Mouse (Mus musculus) lung, embryonic 14.5 days (tissue): ENCODE measurements at regions not wholly inside any gene's neighbourhood (a gene's known extent, or its start where the extent isn't known, plus 50 kb on each side); places are given as distances from the start of the nearest gene placed in this dataset.

ENCODE experiments used
- ATAC-seq: fragments of 200-750 bp; cut with Nextera tagmentation; 2 replicates; pipeline ENCODE4 v1.8.0; 2017; ENCODE audit warnings: mild to moderate bottlenecking, moderate TSS enrichment, moderate library complexity; ENCODE audit not compliant: insufficient read depth
- DNase-seq: peaks from one replicate; pipeline ENCODE4 v3.0.0-alpha.2; 2015
- H3K27ac ChIP-seq: fragments of 300-500 bp; sonication (generic); 2 replicates; pipeline ENCODE4 v1.5.1; 2014; ENCODE audit warnings: low read depth, mild to moderate bottlenecking, moderate library complexity
- H3K27me3 ChIP-seq: fragments of 300-500 bp; sonication (generic); 2 replicates; pipeline ENCODE4 v1.6.1; 2014; ENCODE audit warnings: low read length, control low read depth; ENCODE audit not compliant: insufficient read depth
- H3K36me3 ChIP-seq: fragments of 300-500 bp; sonication (generic); 2 replicates; pipeline ENCODE4 v1.6.1; 2014; ENCODE audit warnings: control low read depth; ENCODE audit not compliant: insufficient read depth
- H3K4me1 ChIP-seq: fragments of 300-500 bp; sonication (generic); 2 replicates; pipeline ENCODE4 v1.6.1; 2014; ENCODE audit warnings: antibody characterized with exemption, control low read depth; ENCODE audit not compliant: insufficient read depth
- H3K4me2 ChIP-seq: fragments of 300-500 bp; sonication (generic); 2 replicates; pipeline ENCODE4 v1.6.1; 2014; ENCODE audit warnings: mild to moderate bottlenecking
- H3K4me3 ChIP-seq: fragments of 300-500 bp; sonication (generic); 2 replicates; pipeline ENCODE4 v1.5.1; 2014; ENCODE audit warnings: low read depth, low read length
- H3K9ac ChIP-seq: fragments of 300-500 bp; sonication (generic); 2 replicates; pipeline ENCODE4 v1.6.1; 2014
- H3K9me3 ChIP-seq: fragments of 300-500 bp; sonication (generic); 2 replicates; pipeline ENCODE4 v1.6.1; 2016; ENCODE audit warnings: low read depth, low read length, control low read depth
- CTCF ChIP-seq: IDR thresholded peaks from 2 replicates; pipeline ENCODE4 v1.5.1; 2016; ENCODE audit warnings: antibody characterized with exemption, low read depth
- WGBS: fragments of 180-500 bp; shearing (Covaris S2); extraction: QIAGEN DNeasy Blood & Tissue Kit; methylation state at CpG from one replicate; pipeline ENCODE4 v1.1.7; 2014; 5-methylcytosine and 5-hydroxymethylcytosine counted together

DNA sequence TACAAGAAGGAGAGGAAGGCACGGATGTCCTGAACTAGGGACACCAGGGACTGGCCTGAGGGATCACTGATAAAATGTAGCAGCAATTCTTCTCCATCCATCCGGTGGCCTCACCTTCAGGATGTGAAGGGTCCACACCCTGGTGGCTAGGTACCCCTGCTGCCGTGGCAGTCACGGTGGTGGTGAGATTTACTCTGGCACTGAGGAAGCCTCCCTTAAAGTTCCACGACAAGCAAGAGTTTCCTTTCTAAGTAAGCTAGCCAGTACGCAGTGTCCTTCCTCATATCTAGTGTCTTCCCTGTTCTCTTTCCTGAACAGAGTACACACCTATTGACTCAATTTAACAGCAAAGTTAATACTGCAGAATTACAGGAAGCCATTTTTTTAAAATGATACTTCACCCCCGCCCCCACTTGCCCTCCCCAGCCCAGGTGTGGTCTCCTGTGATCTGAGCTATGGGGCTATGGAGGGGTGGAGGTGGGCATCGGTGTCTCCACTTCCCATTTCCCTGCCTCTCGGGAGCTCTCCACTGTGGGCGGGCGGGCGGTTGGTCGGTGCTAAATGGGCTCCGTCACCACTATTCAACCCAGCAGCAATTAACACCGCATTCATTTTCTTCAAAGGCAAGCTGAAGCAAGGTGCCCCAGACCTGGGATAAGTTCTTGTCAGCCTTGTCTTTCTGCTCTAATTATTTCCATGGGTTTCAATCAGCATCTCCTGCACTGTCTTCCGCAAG lies 201.2 kb upstream of the Klf14 start:
- Histone ChIP-seq H3K27me3 (no peaks in the 10 kb centered on the region), H3K27ac (no peak overlapping the region), H3K9me3 (no peaks in the 10 kb centered on the region), H3K4me2 (peak overlapping the region; percentile 43; the same call in 1 of the 2 replicates), H3K4me1 (peaks cover 10% of the 10 kb centered on the region; the same call in 1 of the 2 replicates), H3K4me3 (no peak overlapping the region), H3K9ac (no peak overlapping the region), H3K36me3 (no peaks in the 10 kb centered on the region)
- no peak for DNase-seq
- TF ChIP-seq CTCF, result no peak
- no peak for ATAC-seq
- 63% methylated on average over 16 of the region's 16 CpGs for WGBS

DNA sequence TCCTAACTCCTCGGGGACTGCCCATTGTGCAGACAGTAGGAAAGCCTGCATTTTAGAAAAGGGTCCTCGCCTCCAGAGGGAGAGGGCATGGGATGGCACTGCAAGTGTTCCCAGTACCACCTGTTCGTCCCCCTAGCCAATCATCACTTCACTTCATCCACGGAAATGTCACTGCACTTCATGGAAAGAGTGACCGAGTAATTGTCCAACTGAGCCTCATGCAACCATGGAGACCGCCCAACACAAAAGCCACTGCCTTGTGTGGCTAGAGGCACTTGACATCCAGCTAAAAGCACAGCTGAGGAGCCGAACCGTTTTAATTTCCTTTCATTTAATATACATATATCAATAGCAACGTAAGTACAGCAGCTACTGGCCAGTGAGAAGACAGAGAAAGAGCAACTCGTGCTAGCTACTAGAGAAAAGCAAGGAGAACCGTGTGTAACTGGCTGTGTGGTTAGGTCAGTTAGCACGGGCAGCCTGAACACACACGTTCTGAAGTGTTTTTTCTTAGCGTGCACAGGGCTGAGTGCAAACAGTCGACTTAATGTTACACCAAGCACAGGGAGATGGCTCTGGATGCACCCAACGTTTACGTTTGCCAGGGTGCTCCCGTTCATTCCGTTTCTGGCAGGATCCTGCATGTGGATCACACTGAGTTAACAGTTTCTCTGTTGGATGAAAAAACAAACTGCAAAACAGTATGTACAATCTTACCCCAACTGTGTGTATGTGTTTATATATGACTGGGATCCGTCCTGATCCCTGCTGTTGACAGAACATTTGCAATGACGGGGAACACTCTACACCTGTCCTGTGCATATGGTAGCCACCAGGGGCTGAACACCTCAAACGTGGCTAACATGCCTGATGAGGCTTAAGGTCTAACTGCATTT lies 202.8 kb upstream of the Klf14 start:
- ATAC-seq (no peak), DNase-seq (no peak)
- H3K4me3 ChIP-seq, result no peak overlapping the region
- WGBS, result 66% methylated on average over 22 of the region's 22 CpGs
- H3K36me3 ChIP-seq, result no peaks in the 10 kb centered on the region
- H3K9me3 ChIP-seq, result no peaks in the 10 kb centered on the region
- no peaks in the 10 kb centered on the region for H3K27me3 ChIP-seq
- TF ChIP-seq CTCF, result no peak
- H3K4me1 ChIP-seq, result peaks cover 10% of the 10 kb centered on the region; the same call in 1 of the 2 replicates
- H3K9ac ChIP-seq, result no peak overlapping the region
- H3K4me2 ChIP-seq, result no peak overlapping the region
- H3K27ac ChIP-seq, result no peak overlapping the region

DNA sequence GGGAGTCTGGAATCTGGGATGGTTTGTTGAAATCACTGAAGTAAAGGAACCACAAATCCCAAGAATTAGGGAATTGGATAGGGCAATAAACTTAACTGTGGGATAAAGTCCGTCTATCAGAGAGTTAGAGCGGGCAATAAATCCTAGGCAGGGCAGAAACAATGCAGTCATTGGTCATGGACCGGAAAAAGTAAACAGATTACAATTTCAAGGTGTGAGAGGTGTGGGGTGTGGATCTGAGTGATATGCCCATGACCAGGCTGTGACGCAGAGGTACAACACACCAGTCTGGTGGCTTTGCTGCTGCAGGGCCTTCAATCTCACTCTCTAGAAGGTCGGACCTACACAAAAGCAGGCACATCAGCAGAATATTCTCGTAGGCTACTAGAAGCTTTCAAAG lies 206.1 kb upstream of the Klf14 start:
- WGBS, result 78% methylated on average over 6 of the region's 6 CpGs
- Histone ChIP-seq H3K36me3 (no peaks in the 10 kb centered on the region), H3K9me3 (no peaks in the 10 kb centered on the region), H3K4me3 (no peak overlapping the region), H3K27me3 (no peaks in the 10 kb centered on the region), H3K4me2 (no peak overlapping the region), H3K4me1 (no peaks in the 10 kb centered on the region), H3K27ac (no peak overlapping the region), H3K9ac (no peak overlapping the region)
- DNase-seq, result no peak
- TF ChIP-seq CTCF, result no peak
- no peak for ATAC-seq

DNA sequence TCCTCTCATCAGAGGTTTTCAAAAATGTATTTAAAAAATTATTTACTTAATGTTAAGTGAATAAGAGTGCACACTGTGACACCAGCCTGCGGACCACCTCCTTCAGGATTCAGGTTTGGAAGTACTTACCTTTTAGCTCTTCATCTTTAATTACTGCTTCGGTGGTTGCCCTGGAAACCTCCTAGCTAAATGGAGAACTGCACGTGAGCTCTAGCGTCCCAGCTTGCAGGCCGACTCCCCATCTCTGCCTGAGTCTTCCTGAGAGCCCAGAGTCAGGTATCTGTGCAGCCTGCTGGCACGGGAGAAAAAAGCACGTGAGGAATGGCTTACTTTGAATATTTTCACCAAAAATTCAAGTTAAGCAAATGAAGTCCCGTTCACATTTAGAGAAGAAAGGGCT lies 207.5 kb upstream of the Klf14 start:
- Histone ChIP-seq H3K4me3 (no peak overlapping the region), H3K4me1 (no peaks in the 10 kb centered on the region), H3K27me3 (no peaks in the 10 kb centered on the region), H3K9me3 (no peaks in the 10 kb centered on the region), H3K9ac (no peak overlapping the region), H3K27ac (no peak overlapping the region), H3K4me2 (no peak overlapping the region), H3K36me3 (no peaks in the 10 kb centered on the region)
- no peak for DNase-seq
- no peak for ATAC-seq
- TF ChIP-seq CTCF, result no peak
- 60% methylated on average over 8 of the region's 8 CpGs for WGBS

DNA sequence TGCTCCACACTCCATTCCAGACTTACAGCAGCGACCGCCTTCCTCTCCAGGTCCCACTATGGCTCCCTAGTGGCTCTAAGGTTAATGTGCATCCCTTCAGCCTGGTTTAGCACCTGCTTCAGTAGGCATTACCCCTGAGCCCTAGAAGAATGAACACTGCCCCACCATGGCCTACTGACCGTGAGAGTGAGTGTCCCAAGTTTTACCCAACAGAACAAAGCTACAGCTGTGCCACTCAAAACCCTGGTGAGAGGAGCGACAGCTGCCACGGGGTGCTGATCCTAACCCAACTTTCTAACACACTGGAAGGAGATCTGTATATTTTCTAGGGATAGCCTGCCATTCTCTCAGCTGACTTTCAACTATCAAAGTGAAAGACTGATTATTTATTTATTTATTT lies 208.9 kb upstream of the Klf14 start:
- Histone ChIP-seq H3K27me3 (no peaks in the 10 kb centered on the region), H3K4me3 (no peak overlapping the region), H3K4me2 (no peak overlapping the region), H3K9me3 (no peaks in the 10 kb centered on the region), H3K4me1 (no peaks in the 10 kb centered on the region), H3K36me3 (no peaks in the 10 kb centered on the region), H3K9ac (no peak overlapping the region), H3K27ac (no peak overlapping the region)
- DNase-seq, result no peak
- no peak for ATAC-seq
- WGBS, result 83% methylated on average over 5 of the region's 5 CpGs
- TF ChIP-seq CTCF, result no peak

DNA sequence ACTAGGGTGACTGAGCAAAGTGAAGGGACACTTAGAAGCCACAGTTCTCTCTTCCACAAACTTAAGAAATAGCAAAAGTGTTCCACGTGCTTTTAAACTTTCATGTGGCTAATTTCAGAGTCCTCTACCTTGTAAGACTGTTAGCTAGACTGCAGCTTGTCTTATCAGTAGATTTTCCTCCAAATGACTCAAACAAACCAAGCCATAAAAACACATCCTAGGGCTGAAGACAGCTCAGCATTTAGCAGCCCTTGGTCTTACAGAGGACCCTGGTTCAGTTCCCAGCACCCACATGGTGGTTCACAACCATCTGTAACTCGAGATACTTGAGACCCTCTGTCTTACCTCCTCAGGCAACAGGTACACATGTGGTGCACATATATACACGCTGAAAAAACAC lies 209.9 kb upstream of the Klf14 start:
- Histone ChIP-seq H3K4me3 (no peak overlapping the region), H3K27ac (no peak overlapping the region), H3K9ac (no peak overlapping the region), H3K27me3 (no peaks in the 10 kb centered on the region), H3K4me2 (no peak overlapping the region), H3K9me3 (no peaks in the 10 kb centered on the region), H3K36me3 (no peaks in the 10 kb centered on the region), H3K4me1 (no peaks in the 10 kb centered on the region)
- no peak for TF ChIP-seq CTCF
- 79% methylated on average over 3 of the region's 3 CpGs for WGBS
- ATAC-seq (no peak), DNase-seq (no peak)

DNA sequence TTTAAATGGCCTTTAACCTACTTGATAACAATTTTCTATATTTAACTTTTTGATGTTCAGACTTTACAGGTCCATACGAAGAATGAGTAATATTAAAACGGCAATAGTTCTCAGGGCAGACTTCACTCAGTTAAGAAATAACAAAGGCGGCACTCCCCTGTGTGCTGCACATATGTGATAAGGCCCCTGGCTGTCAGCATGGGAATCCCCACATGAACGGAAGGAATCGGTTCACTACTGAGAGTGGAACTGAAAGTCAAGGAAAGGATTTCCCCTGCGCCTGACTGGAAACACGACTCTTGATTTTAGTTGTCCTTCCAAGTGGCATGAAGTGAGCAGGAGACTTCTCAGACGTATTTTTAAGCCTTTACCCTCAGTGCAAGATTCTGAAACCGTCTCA lies 210.5 kb upstream of the Klf14 start:
- DNase-seq (no peak), ATAC-seq (no peak)
- Histone ChIP-seq H3K36me3 (no peaks in the 10 kb centered on the region), H3K27me3 (no peaks in the 10 kb centered on the region), H3K4me1 (no peaks in the 10 kb centered on the region), H3K9ac (no peak overlapping the region), H3K9me3 (no peaks in the 10 kb centered on the region), H3K4me2 (no peak overlapping the region), H3K27ac (no peak overlapping the region), H3K4me3 (no peak overlapping the region)
- 63% methylated on average over 9 of the region's 9 CpGs for WGBS
- TF ChIP-seq CTCF, result no peak
